Mouse (Mus musculus) midbrain, embryonic 14.5 days (tissue): Measurements from ENCODE around the gene Gm10721. TPM values are rescaled to one million over a fixed set of nuclear protein-coding genes. Genes with fewer than 3 reads are reported as not detected.
"Not testable (repeated sequence)": the region's sequence is repeated elsewhere in the genome, so short reads cannot be mapped to it uniquely, and the experiment has no call there.

Source experiments
- ATAC-seq: fragments of 200-750 bp; cut with Nextera tagmentation; 2 replicates; pipeline ENCODE4 v1.8.0; 2017; ENCODE audit warnings: moderate number of reproducible peaks, moderate library complexity; ENCODE audit not compliant: low FRiP score, low TSS enrichment
- DNase-seq: peaks from one replicate; pipeline ENCODE4 v3.0.0-alpha.2; 2015
- H3K27ac ChIP-seq: fragments of 300-500 bp; sonication (generic); replicated peaks from 2 replicates; pipeline ENCODE4 v1.5.1; 2014; ENCODE audit warnings: mild to moderate bottlenecking, low read depth, low read length, moderate library complexity
- H3K27me3 ChIP-seq: fragments of 300-500 bp; sonication (generic); 2 replicates; pipeline ENCODE4 v1.6.1; 2014; ENCODE audit warnings: low read length, control low read depth, mixed read lengths; ENCODE audit not compliant: control insufficient read depth, insufficient read depth
- H3K36me3 ChIP-seq: fragments of 300-500 bp; sonication (generic); 2 replicates; pipeline ENCODE4 v1.6.1; 2014; ENCODE audit warnings: low read length, control low read depth; ENCODE audit not compliant: control insufficient read depth, insufficient read depth
- H3K4me1 ChIP-seq: fragments of 300-500 bp; sonication (generic); 2 replicates; pipeline ENCODE4 v1.6.1; 2014; ENCODE audit warnings: mild to moderate bottlenecking, antibody characterized with exemption, low read length, control low read depth; ENCODE audit not compliant: control insufficient read depth, insufficient read depth
- H3K4me2 ChIP-seq: fragments of 300-500 bp; sonication (generic); 2 replicates; pipeline ENCODE4 v1.6.1; 2014; ENCODE audit warnings: mild to moderate bottlenecking, low read length, moderate library complexity
- H3K4me3 ChIP-seq: fragments of 300-500 bp; sonication (generic); replicated peaks from 2 replicates; pipeline ENCODE4 v1.5.1; 2014; ENCODE audit warnings: low read depth, low read length
- H3K9ac ChIP-seq: fragments of 300-500 bp; sonication (generic); replicated peaks from 2 replicates; pipeline ENCODE4 v1.6.1; 2014; ENCODE audit warnings: mild to moderate bottlenecking, low read length, moderate library complexity
- H3K9me3 ChIP-seq: fragments of 300-500 bp; sonication (generic); 2 replicates; pipeline ENCODE4 v1.6.1; 2016; ENCODE audit warnings: low read length, control low read depth, mixed read lengths; ENCODE audit not compliant: control insufficient read depth
- WGBS: fragments of 180-500 bp; shearing (Covaris S2); extraction: QIAGEN DNeasy Blood & Tissue Kit; methylation state at CpG from one replicate; pipeline ENCODE4 v1.1.7; 2014; 5-methylcytosine and 5-hydroxymethylcytosine counted together
- microRNA-seq: library from miRNA; unstranded; fragments of <30 nt; microRNA quantifications from one replicate; pipeline ENCODE4, GENCODE M21; 2016
- polyA plus RNA-seq: library from polyadenylated mRNA; unstranded; fragments of >200 nt; fragmentation: Nextera tagmentation; extraction: Ambion mirVana; gene quantifications from 2 replicates; pipeline ENCODE4 v1.2.1, GENCODE M21; 2014

Gm10721 gene
- polyA plus RNA-seq, 1 experiment from 2014 or later: not detected

DNA sequence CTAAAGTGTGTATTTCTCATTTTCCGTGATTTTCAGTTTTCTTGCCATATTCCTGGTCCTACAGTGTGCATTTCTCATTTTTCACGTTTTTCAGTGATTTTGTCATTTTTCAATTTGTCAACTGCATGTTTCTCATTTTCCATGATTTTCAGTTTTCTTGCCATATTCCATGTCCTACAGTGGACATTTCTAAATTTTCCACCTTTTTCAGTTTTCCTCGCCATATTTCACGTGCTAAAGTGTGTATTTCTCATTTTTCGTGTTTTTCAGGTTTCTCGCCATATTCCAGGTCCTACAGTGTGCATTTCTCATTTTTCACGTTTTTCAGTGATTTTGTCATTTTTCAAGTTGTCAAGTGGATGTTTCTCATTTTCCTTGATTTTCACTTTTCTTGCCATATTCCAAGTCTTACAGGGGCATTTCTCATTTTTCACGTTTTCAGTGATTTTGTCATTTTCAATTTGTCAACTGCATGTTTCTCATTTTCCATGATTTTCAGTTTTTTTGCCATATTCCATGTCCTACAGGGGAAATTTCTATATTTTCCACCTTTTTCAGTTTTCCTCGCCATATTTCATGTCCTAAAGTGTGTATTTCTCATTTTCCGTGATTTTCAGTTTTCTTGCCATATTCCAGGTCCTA is 17.9 kb downstream of the Gm10721 start:
- H3K9ac ChIP-seq, H3K27ac ChIP-seq, H3K4me2 ChIP-seq, H3K27me3 ChIP-seq, H3K4me3 ChIP-seq, H3K4me1 ChIP-seq, H3K9me3 ChIP-seq, H3K36me3 ChIP-seq: not testable (repeated sequence)
- 64% methylated on average over 2 of the region's 10 CpGs for WGBS
- ATAC-seq (peak; percentile 51; the same call in 1 of the 2 replicates), DNase-seq (peak; percentile 82)

DNA sequence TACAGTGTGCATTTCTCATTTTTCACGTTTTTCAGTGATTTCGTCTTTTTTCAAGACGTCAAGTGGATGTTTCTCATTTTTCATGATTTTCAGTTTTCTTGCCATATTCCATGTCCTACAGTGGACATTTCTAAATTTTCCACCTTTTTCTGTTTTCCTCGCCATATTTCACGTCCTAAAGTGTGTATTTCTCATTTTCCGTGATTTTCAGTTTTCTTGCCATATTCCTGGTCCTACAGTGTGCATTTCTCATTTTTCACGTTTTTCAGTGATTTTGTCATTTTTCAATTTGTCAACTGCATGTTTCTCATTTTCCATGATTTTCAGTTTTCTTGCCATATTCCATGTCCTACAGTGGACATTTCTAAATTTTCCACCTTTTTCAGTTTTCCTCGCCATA is 21.4 kb downstream of the Gm10721 start, which contains the start of gene Gm17535:
TSS of gene Gm17535 (plus strand) at position 301 of the 400 bp plus-strand sequence.
- H3K4me2 ChIP-seq, ATAC-seq: not testable (repeated sequence)
- WGBS: no CpG with 5 or more reads among the region's 8 CpGs

GRCm38 (mm10) chr9:3036577-3036976 is 23.6 kb downstream of the Gm10721 start, which contains the start of gene Gm10715:
Gene Gm10715 (plus strand): TSS chr9:3036877.
- H3K9ac ChIP-seq, H3K27me3 ChIP-seq, H3K9me3 ChIP-seq, H3K36me3 ChIP-seq, H3K4me2 ChIP-seq, H3K4me1 ChIP-seq, DNase-seq, ATAC-seq, H3K4me3 ChIP-seq, H3K27ac ChIP-seq: not testable (repeated sequence)
- 70% methylated on average over 6 of the region's 8 CpGs for WGBS

More for the DNA sequence above, 21.4 kb downstream of the Gm10721 start, which contains the start of gene Gm17535:
- DNase-seq, H3K9me3 ChIP-seq, H3K36me3 ChIP-seq, H3K9ac ChIP-seq, H3K4me3 ChIP-seq, H3K27ac ChIP-seq, H3K27me3 ChIP-seq, H3K4me1 ChIP-seq: not testable (repeated sequence)

- not testable (repeated sequence) for H3K27ac ChIP-seq, H3K9me3 ChIP-seq, H3K9ac ChIP-seq, H3K4me3 ChIP-seq, H3K4me2 ChIP-seq, H3K36me3 ChIP-seq, H3K27me3 ChIP-seq, ATAC-seq, H3K4me1 ChIP-seq
- 64% methylated on average over 4 of the region's 4 CpGs for WGBS
- DNase-seq: peak; percentile 0
These were observed 25.2 kb downstream of the Gm10721 start for GRCm38 (mm10) chr9:3038161-3038560.

Small RNA genes lying within 50 kb of the gene (microRNA-seq; reads per million reads assigned to microRNA genes)
- not detected for gene Mir101c

Other genes starting within 250 kb of the Gm10721 start
- not detected in 2 replicates for gene Gm10722, start 12.2 kb upstream of the Gm10721 start, polyA plus RNA-seq
- gene Gm11168, start 9.8 kb upstream of the Gm10721 start, polyA plus RNA-seq: 0.49 TPM in 1 of 2 replicates, not detected in the other
- not detected in 2 replicates for gene Gm10720, start 2.5 kb downstream of the Gm10721 start, polyA plus RNA-seq
- 0.50 and 0.59 TPM in 2 replicates for gene Gm10719, start 4.3 kb downstream of the Gm10721 start, polyA plus RNA-seq
- gene Gm10718, start 10.4 kb downstream of the Gm10721 start, polyA plus RNA-seq: 1.5 and 1.8 TPM in 2 replicates
- 1.2 TPM in 1 of 2 replicates, not detected in the other for gene Gm10717, start 12.3 kb downstream of the Gm10721 start, polyA plus RNA-seq
- gene Gm17535, start 21.5 kb downstream of the Gm10721 start, polyA plus RNA-seq: not detected in 2 replicates
- not detected in 2 replicates for gene Gm10715, start 23.7 kb downstream of the Gm10721 start, polyA plus RNA-seq